Mouse (Mus musculus) layer of hippocampus, postnatal 14 days (tissue): ENCODE data around the gene Cyp2c70. TPM values are rescaled to one million over a fixed set of nuclear protein-coding genes. Genes with fewer than 3 reads are reported as not detected.
"Not testable (repeated sequence)": the region's sequence is repeated elsewhere in the genome, so short reads cannot be mapped to it uniquely, and the experiment has no call there.

Experiments used
- DNase-seq, 2 experiments: peaks; one replicate each; pipeline ENCODE4 v3.0.0; 2021 to 2022; ENCODE audit warnings: low spot score in 2 of 2, mixed read lengths in 1 of 2
- long read RNA-seq, 2 experiments: library from polyadenylated mRNA; stranded (forward); transcript quantifications; one replicate each; pipeline ENCODE4 v2.0.0; 2021
- total RNA-seq, 2 experiments: library from RNA; stranded (reverse); gene quantifications; 2 replicates each; pipeline ENCODE4 v1.2.3; 2021

The Cyp2c70 gene
- total RNA-seq: 1 to 10 TPM; 3.3 to 4.3 TPM
- long read RNA-seq, experiment 1, partial matches to known transcripts: 1 of 1 reads
- long read RNA-seq, experiment 1, other reads (novel, unspliced or antisense): 0 of 1 reads
- long read RNA-seq, experiment 2, partial matches to known transcripts: 1 of 2 reads
- long read RNA-seq, experiment 2, other reads (novel, unspliced or antisense): 1 of 2 reads

DNA sequence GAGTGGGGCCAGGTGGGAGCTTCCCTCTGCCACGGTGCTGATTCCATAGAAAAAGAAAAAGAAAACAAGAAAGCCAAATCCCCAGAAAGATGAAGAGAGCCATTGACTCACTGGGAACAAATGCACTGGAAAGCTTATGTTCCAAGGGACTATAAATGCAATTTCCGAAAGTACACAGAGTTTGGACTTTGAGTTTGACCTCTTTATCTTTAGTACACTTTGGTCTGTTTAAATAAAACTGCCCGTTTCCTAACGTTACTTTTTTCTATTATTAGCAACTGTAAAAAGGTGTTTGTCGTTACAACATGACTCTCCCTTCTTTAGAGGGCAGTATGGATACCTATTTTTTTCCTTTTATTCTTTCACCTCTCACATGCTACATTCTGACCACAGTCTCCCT lies at the start of gene Cyp2c70:
Gene Cyp2c70 (minus strand): TSS at position 174 of the 400 bp plus-strand sequence.
- DNase-seq: no peak

DNA sequence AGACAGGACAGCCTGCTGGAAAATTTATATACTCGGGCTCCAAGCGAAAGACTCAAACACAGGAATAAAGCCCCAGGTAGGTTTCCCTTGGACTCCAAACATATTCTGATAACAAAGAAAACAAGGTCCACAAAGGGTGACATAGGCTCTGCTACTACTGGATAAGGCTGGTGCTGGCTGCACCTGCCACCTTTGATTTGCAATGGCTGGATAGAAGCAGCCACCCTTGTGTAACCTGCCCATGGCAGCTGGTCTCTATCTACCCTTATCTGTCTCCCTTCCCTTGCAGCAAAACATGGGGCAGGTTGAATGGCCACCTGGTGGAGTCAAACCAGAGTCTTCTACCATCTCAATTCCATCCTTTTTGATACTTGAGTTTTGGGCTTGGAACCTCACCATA lies 45.4 kb upstream of the Cyp2c70 start:
- no peak for DNase-seq

DNA sequence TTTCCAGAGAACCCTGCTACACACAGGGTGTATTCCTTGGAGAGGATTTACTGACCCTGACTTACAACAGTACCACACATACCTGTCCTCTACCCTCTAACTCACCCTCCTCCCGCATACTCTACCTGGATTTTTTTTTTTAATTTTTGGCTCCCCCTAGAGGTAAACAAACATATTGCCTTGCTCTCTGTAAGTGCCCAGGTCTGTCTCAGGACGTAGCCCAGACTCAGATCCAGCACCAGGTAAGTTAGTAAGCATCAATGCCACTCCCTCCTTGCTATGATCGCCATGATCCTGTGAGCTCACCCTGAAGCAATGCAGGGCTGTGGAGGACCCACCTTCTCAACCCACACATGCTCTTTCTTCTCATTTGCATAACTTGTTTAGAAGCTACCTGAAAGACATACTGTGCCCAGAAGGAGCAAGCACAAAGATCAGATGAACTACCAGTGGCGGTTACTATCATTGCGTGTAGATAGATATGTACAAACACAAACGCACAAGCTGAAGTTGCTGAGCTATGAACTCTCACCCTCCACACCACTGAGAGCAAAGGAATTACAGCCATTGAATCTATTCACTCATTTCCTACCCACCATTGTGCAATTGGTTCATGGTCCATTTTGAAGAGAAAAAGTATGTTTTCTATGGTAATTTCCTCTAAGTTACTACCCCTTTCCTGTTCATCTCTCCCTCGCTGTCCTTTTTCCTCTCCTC lies 44.9 kb upstream of the Cyp2c70 start:
- no peak for DNase-seq

DNA sequence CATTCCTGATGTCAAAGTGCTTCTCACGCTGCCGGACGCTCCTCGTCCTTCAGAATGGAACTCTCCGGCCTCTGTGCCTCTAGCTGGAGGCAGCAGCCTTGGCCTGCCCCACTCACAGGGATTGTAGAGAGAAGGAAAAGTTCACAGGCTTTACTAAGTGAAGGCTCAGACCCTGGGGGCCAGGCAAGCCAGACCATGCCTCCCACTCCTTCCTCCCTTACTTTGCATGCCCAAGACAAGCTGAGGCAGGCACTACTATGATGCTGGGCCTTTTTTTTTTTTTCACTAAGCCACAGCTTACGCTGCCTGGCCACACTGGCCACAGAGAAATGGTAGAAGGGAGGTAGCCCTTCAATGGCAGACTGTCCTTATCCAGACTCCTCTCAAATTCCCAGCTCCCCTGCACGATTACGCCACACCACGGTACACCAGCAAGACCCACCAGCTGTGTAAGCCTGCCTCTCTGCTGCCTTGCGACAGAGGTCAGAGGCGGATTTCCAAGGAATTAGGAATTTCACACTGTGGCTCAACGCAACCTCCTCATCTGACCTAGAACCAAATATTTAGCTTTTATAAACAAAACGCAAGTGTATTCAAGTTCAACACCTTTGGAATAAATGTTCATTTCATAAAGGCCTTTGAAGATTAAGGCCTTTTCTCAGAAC lies 44.1 kb upstream of the Cyp2c70 start:
- DNase-seq: no peak

DNA sequence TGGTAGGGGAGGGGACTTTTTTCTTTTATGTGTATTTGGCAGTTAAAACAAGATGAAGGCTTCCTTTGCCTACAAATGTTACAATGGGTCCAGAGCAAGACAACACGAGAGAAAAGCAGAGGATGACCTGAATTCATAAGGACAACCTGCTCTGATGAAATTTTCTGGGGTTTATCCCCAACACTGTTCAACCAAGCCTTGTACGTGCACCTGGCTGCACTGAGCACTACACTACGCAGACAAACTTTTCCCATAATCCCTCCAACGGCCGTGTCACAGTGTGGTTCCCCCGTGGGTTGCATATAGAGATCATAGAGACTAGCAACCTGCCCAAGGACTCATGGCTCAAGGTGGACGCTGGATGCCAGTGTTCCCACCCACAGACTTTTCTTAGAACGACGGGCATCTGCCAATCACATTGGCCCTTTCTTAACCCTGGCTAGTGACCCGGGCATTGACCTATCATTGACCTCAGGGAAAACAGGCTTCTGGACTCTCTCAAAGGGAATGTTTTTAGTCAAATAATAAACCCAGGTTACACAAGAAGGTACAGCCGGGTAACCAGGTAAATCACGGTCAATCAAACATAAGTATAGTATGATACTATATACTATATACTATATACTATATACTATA lies 39.5 kb upstream of the Cyp2c70 start:
- DNase-seq: no peak

DNA sequence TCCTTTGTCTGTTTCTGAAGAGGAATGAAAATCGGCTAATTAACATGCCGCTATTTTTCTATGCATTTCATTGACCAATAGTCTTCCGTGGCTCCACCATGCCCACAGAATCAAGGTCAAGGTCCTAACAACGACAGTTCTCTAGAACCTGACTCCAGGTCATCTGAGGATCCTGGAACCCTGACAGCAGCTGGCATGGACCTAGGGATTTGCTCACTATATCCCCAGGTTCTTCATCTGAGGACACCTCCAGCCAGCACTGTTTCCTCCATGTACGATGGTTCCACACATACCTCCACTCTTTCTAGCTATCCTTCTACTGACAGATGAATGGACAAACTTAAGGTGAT lies 38.6 kb upstream of the Cyp2c70 start:
- no peak for DNase-seq

DNA sequence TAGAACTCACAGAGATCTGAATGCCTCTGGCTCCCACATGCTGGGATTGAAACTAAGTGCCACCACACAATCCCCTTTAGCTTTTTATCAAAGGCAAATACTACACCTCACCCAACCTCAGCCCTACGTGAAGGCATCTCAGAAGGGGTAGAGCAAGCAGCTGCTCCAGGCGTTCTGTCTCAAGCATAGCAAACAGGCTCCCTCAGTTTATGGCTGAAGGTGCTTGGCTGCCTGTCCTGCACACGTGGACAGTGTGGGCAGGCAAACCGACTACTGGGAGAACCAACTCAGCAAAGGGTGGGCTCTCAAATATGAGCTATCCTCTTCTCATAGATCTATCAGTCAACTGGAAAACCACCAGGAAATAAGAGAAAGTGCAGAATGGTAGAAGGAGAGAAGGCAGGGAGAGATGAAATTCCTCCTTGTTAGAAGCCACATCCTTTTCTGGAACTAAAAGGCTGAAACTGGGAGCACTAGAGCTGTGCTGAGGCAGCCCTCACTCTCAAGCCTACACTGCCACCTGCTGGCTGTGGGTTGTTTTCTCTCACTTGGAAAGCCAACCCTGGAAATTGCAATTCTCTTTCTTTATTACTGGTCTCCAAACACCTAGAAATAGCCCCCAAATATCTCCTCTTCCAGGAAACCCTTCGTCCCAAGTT lies 38.1 kb upstream of the Cyp2c70 start:
- DNase-seq: peak; percentile 80 to 83

DNA sequence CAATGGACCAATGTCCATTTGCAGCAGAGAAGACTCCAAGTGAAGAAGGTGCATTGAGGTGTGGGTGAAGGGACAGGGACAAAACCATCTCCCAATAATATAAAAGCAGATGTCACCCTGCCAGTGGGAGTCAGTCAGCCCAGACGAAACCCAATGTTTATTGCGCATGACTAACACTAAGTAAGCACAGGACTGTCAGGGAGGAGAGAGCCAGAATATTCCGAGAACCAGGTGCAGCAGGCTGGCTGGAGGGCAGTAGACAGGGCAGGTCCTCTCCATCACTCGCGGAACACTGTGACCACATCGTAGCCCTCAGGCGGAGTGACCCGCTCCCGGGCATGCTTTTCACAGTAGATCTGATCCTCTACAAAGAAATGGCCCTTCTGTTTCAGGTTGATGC lies 35.2 kb upstream of the Cyp2c70 start:
- not testable (repeated sequence) for DNase-seq

DNA sequence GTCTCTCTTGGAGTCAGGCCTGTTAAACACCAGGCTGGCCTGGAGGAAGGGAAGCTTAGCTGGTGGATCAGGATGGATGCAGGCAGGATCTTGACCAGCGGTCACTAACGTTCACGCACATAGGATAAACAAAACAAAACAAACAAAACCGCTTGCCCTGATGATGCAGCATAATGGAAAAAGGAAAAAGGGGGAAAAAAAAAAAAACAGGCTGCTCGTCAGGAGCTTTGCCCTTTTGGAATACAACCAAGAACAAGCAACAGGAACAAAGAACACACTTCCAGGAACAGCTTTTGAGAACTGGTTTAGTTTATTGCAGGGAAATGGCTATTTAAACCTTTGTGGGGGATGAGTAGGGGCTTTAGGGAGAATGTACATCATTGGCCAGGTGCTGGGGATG lies 33.7 kb upstream of the Cyp2c70 start:
- DNase-seq: no peak

DNA sequence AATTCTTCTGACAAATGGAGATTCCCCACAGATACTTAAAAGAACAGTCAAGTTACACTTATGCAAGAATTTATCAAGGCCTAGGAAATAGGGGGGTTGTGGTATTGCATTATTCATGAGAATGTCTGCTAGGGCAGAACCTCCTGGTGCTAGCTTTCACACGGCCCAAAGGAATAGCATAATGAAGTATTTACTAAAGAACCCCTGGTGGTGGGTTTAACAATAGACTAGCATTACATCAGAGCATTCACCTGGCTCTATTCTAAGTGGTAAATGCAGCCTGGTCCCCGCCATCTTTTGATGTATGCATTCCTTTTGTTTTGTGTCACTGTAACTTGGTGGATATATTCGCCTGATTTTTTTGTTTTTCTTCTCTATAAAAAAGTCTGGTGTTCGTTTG lies 15.8 kb upstream of the Cyp2c70 start:
- not testable (repeated sequence) for DNase-seq

DNA sequence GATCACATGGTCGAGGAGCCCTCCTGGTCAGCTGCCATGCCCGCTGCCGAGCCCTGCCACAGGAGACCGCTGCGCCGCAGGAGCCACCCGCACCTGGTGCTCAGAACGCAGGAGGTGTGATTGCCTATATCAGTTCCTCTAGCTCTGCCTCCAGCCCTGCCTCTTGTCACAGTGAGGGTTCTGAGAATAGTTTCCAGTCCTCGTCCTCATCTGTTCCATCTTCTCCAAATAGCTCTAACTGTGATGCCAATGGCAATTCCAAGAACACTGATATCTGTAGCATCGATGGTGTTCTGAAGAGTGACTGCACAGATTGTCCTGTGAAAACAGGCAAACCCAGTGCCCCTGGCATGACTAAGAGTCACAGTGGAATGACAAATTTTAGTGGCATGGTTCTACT lies 3.5 kb upstream of the Cyp2c70 start:
- no peak for DNase-seq

DNA sequence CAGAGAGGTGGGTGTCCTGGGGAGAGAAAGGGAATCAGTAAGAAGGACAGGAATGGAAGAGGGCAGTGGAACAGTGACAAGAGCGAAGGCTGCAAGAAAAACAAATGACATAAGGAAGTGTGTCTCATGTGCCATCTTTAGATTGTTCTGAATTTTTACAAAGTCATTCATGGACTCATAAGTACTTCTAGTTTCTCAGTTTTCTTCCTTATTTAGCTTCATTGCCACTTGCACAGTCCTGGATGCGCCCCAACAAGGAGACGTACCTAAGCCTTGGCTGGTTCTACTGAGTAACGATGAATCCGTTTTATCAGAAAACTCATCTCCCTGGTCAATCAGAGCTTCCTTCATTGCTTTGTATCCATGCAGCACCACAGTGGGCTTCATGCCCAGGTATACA lies 3.5 kb downstream of the Cyp2c70 start:
- DNase-seq: no peak

DNA sequence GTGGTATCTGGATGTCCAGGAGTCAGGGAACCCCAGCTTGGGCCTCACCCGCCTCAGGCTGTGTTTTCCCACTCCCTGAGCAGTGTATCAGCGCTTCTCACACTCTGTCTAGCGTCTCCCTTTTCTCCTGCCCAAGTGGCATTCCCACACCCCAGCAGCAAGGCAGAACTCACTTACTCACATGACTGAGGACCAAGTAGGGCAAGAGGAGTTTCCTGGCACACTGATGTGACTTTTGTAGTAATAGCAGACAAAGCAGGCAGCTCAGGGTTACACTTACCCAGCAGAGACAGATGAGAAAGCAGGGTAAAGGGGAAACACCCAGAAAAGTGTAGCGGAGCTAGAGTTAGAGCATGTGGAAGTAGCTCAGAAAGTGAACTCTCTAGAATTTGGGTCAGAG lies 8.8 kb downstream of the Cyp2c70 start:
- no peak for DNase-seq

DNA sequence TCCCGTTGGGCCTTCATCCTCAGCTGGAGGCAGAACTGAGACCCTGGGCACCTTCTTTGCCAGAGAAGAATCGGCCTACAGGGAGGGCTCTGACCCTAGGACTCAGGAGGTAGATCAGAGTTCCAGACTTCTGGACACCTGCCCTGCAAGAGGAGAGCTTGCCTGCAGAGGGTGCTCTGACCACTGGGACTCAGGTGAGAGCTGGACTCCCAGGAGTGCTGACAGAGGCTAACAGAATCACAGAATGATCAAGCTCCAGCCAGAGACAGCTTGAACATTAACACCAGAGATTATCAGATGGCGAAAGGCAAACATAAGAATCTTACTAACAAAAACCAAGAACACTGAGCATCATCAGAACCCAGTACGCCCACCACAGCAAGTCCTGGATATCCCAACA lies 18.7 kb downstream of the Cyp2c70 start:
- not testable (repeated sequence) for DNase-seq

DNA sequence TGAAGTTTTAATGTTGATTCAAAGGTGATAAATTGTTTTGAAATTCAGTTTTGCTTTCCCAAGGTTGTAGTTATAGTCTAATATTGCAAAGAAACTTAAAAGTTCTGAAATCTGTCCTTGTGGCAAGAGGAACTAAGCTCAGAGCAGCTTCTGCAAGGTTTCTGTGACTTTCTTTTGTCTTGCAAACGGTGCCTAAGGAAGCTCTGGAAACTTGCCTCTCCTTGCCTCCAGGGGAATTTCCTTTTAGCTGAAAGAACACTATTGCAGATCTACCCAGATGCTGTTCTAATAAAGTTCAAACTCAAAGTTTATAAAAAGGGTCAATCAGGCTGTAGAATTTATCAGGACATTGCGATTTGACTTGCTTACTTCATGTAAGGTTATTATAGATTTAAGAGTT lies 60.1 kb downstream of the Cyp2c70 start:
- DNase-seq: not testable (repeated sequence)

DNA sequence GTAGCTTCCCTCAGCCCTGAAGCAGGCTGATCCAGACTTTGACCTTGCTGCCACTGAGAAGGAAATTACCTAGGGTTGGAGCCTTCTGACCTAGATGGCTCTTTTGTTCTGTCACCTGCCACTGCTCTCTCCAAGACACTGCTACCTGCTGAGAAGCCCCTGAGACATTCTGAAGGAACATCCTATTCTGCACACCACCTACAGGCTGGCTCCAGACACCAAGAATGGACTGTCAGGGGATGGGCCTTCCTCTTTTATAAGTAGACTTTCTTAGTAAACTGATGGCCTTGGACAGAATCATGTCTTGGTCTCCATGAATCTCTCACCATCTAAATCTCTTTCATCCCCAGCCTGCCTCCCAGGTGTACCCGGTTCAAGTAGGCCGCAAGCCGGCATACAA lies 62.0 kb downstream of the Cyp2c70 start:
- DNase-seq: not testable (repeated sequence)

DNA sequence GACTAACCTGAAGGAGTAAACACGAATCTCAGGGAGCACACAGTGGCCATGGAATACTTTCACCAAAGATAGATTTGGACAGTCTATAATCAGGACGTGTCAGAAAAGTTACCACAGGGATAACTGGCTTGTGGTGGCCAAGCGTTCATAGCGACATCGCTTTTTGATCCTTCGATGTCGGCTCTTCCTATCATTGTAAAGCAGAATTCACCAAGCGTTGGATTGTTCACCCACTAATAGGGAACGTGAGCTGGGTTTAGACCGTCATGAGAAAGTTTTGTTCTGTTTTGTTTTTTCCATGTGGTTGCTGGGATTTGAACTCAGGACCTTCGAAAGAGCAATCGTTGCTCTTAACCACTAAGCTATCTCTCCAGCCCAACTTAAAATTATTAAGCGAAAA lies 67.5 kb downstream of the Cyp2c70 start:
- DNase-seq: not testable (repeated sequence)
